12 mouse cellular contexts compared by ENCODE assay signal in genomic region chr5:33030425-33031175, GRCm38 (mm10). TPM values are rescaled to one million over a fixed set of nuclear protein-coding genes. Genes with fewer than 3 reads are reported as not detected.
DNase-seq lines count a peak whose midpoint lies in the region; ATAC-seq lines count a peak whose summit lies in the region.
"Had no signal": no experiment of that assay in that cellular context is flagged by ENCODE, and none has a peak within 500 bp of the region (broad histone marks: within the 10 kb centered on the region; RNA-seq: fewer than 3 reads in every experiment).

No protein-coding gene starts in this region.

- H3K27ac ChIP-seq in forebrain, embryonic 15.5 days (replicated peaks), result peak overlapping the region; percentile 67
- peak overlapping the region; percentile 40 for H3K27ac ChIP-seq in midbrain, embryonic 12.5 days (replicated peaks)
- H3K27ac ChIP-seq: heart, embryonic 13.5 days had no signal

- ATAC-seq in forebrain, embryonic 15.5 days (replicated peaks), result peak; percentile 80
- ATAC-seq in midbrain, embryonic 12.5 days (ENCODE audit: low FRiP score, low read depth), result peak; percentile 67
- ATAC-seq: liver, embryonic 12.5 days had no signal

- H3K27me3 ChIP-seq in forebrain, embryonic 15.5 days, result no peaks in the 10 kb centered on the region
- no peaks in the 10 kb centered on the region for H3K27me3 ChIP-seq in midbrain, embryonic 12.5 days
- H3K27me3 ChIP-seq: heart, embryonic 13.5 days; liver, embryonic 12.5 days had no signal

- peak; percentile 41 for DNase-seq in heart, adult 11 months
- no peak for DNase-seq in heart, postnatal 14 days
- DNase-seq in NIH3T3 (ENCODE audit: low read depth), result peak; percentile 18
- DNase-seq in right cerebral cortex, postnatal 25 days, result no peak
- no peak for DNase-seq in adipocyte (ENCODE audit: low spot score)
- DNase-seq in adrenal gland, postnatal 36 days, result no peak
- DNase-seq: cerebellum, postnatal 14 days; kidney, adult 11 months had no signal

- no peaks in the 10 kb centered on the region for H3K9me3 ChIP-seq in forebrain, embryonic 15.5 days
- H3K9me3 ChIP-seq in midbrain, embryonic 12.5 days, result no peaks in the 10 kb centered on the region
- H3K9me3 ChIP-seq: heart, embryonic 13.5 days; liver, embryonic 12.5 days had no signal

- peaks cover 13% of the 10 kb centered on the region for H3K36me3 ChIP-seq in forebrain, embryonic 15.5 days
- H3K36me3 ChIP-seq in midbrain, embryonic 12.5 days, result peaks cover 18% of the 10 kb centered on the region

- no peak overlapping the region for H3K9ac ChIP-seq in forebrain, embryonic 15.5 days (replicated peaks)
- no peak overlapping the region for H3K9ac ChIP-seq in midbrain, embryonic 12.5 days (replicated peaks)
- H3K9ac ChIP-seq: heart, embryonic 13.5 days had no signal

- intact Hi-C loops in heart, postnatal 14 days (cut with DNase I), result no loop called here

- WGBS in forebrain, embryonic 15.5 days, result 44% methylated on average over 4 of the region's 4 CpGs
- WGBS in midbrain, embryonic 12.5 days, result 52% methylated on average over 4 of the region's 4 CpGs

- no peak overlapping the region for H3K4me3 ChIP-seq in forebrain, embryonic 15.5 days
- no peak overlapping the region for H3K4me3 ChIP-seq in midbrain, embryonic 12.5 days
- H3K4me3 ChIP-seq: heart, embryonic 13.5 days; liver, embryonic 12.5 days had no signal

- H3K4me1 ChIP-seq in forebrain, embryonic 15.5 days, result peaks cover 26% of the 10 kb centered on the region
- peaks cover 28% of the 10 kb centered on the region for H3K4me1 ChIP-seq in midbrain, embryonic 12.5 days

- 0 out of 2 replicates have a peak overlapping the region, but pooled peaks have one; percentile 2 for H3K4me2 ChIP-seq in forebrain, embryonic 15.5 days (replicated peaks)
- H3K4me2 ChIP-seq in midbrain, embryonic 12.5 days (replicated peaks), result no peak overlapping the region; the same call in 1 of the 2 replicates
- H3K4me2 ChIP-seq: heart, embryonic 13.5 days had no signal

RNA-seq across cellular contexts. Expression of gene Ywhah, which starts 12.0 kb away (rescaled TPM):
- total RNA-seq in heart, postnatal 14 days (2021), result 100 to 1,000 TPM; 104 to 126 TPM
- 569 and 595 TPM in 2 replicates for polyA plus RNA-seq in forebrain, embryonic 15.5 days (2015; fragmentation: Nextera tagmentation; extraction: Ambion mirVana)
- 435 and 440 TPM in 2 replicates for polyA plus RNA-seq in midbrain, embryonic 12.5 days (2016; fragmentation: Nextera tagmentation; extraction: Ambion mirVana)
- 100 to 1,000 TPM; 169 to 179 TPM for total RNA-seq in adrenal gland, postnatal 36 days (2021)

Comparison
In these comparisons a context has a peak if more than half of its experiments do, and no peak if none do; other contexts are left out.
1. DNase-seq: peak in heart, adult 11 months (single experiment) and NIH3T3 (single experiment); none in heart, postnatal 14 days (0 of 2), right cerebral cortex, postnatal 25 days (single experiment), adipocyte (single experiment) and adrenal gland, postnatal 36 days (0 of 2).